Mouse (Mus musculus) left cerebral cortex, postnatal 36 days (tissue): ENCODE results near the gene Gm10338. TPM values are rescaled to one million over a fixed set of nuclear protein-coding genes. Genes with fewer than 3 reads are reported as not detected.
"Not testable (repeated sequence)": the region's sequence is repeated elsewhere in the genome, so short reads cannot be mapped to it uniquely, and the experiment has no call there.

Experiments used
- DNase-seq, 2 experiments: peaks; one replicate each; pipeline ENCODE4 v3.0.0; 2021 to 2022; ENCODE audit warnings: low spot score in 2 of 2, mixed read lengths in 1 of 2
- intact Hi-C: fragments of 180-260 bp; cut with DNase I; formaldehyde crosslinking; loops from one replicate; pipeline ENCODE4 v1.15.1; 2025
- total RNA-seq, 2 experiments: library from RNA; stranded (reverse); gene quantifications; 2 replicates each; pipeline ENCODE4 v1.2.3; 2021

Gm10338 gene
- total RNA-seq: not detected

GRCm38 (mm10) chr14:7595492-7595891, at the start of gene Gm10338:
Gene Gm10338, minus strand, starts transcription at chr14:7595592.
- DNase-seq, intact Hi-C loops: not testable (repeated sequence)

- DNase-seq, intact Hi-C loops: not testable (repeated sequence)
Measured at GRCm38 (mm10) chr14:7643872-7644271, 48.5 kb upstream of the Gm10338 start, which contains the start of gene Gm10128. Gene Gm10128, minus strand, starts transcription at chr14:7643972.

- DNase-seq: peak in 1 of 2 experiments; percentile 4
- intact Hi-C loops: not testable (repeated sequence)
Measured at GRCm38 (mm10) chr14:7568382-7568781, 27.0 kb downstream of the Gm10338 start, which contains the start of gene Gm3558. Gene Gm3558, minus strand, starts transcription at chr14:7568566.

GRCm38 (mm10) chr14:7567890-7568289, 27.5 kb downstream of the Gm10338 start:
- intact Hi-C loops: not testable (repeated sequence)
- DNase-seq: peak in 1 of 2 experiments; percentile 3

GRCm38 (mm10) chr14:7567266-7567665, 28.1 kb downstream of the Gm10338 start:
- intact Hi-C loops: not testable (repeated sequence)
- peak in 1 of 2 experiments; percentile 4 for DNase-seq

Other genes starting within 250 kb of the Gm10338 start
- gene Gm8374, start 230.5 kb downstream of the Gm10338 start, total RNA-seq: not detected
- not detected for gene Gm3755, start 144.7 kb downstream of the Gm10338 start, total RNA-seq
- under 1 TPM in 1 of 2 experiments, not detected in 1; 0.52 TPM for gene Gm3752, start 111.8 kb downstream of the Gm10338 start, total RNA-seq
- gene Gm3558, start 27.0 kb downstream of the Gm10338 start, total RNA-seq: 1 to 10 TPM; 3.9 to 5.5 TPM
- gene Gm10128, start 48.4 kb upstream of the Gm10338 start, total RNA-seq: not detected
- not detected for gene Gm26661, start 196.0 kb upstream of the Gm10338 start, total RNA-seq
- 10 to 100 TPM; 20.7 to 44.9 TPM for gene Flnb, start 222.4 kb upstream of the Gm10338 start, total RNA-seq